Mouse (Mus musculus): Measurements from ENCODE around the gene Tmem132b. TPM values are rescaled to one million over a fixed set of nuclear protein-coding genes. Genes with fewer than 3 reads are reported as not detected.

The Tmem132b gene
- polyA plus RNA-seq, 1 experiment: 0.36 TPM

DNA sequence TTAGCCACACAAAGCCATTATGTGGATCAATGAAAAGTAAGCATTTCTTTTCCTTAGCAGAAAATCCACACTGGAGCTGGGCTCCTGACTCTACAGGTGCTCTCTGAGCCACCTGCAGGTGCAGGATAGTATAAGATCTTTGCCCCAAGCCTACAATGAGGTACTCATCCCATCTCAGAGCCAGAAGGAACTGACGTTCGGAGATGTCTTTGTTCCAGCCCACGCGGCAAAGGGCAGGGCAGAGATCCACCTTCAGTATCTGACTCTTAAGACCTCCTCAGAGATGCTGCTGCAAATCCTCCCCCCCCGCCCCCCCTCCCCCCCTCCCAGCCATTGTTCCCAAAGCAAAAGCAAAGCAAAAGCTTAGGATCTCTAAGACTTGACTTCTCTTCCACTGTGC is 268.0 kb downstream of the Tmem132b start:
- H3K4me1 ChIP-seq (ENCODE audit: control insufficient read depth, insufficient read depth, insufficient read length, low read length): no peaks in the 10 kb centered on the region; the same call in 1 of the 2 replicates
- H3K27ac ChIP-seq (replicated peaks; ENCODE audit: low read depth, low read length): no peak overlapping the region
- H3K4me3 ChIP-seq (ENCODE audit: insufficient read depth, low read depth, low read length): no peak overlapping the region

DNA sequence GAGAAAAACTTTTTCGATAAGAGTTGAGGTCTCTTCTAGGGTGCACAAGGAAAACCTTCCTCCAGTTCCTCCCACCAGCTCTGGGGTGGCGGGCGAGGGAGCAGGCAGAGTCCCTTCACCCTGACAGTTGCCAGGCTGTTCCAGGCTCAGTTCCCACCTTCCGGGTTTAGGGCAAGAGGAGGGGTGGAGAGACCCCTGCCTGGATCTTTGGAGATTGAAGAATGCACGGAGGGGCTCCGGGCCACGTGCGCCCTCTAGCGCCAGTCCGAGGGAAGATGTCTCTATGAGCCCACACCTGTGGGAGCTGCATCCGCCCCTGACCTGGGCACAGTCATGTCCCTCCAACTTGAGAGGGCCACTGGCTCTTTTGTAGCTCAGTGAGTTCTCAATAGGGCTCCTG is 268.5 kb downstream of the Tmem132b start:
- H3K27ac ChIP-seq (replicated peaks; ENCODE audit: low read depth, low read length): no peak overlapping the region
- no peaks in the 10 kb centered on the region; the same call in 1 of the 2 replicates for H3K4me1 ChIP-seq (ENCODE audit: control insufficient read depth, insufficient read depth, insufficient read length, low read length)
- no peak overlapping the region for H3K4me3 ChIP-seq (ENCODE audit: insufficient read depth, low read depth, low read length)

DNA sequence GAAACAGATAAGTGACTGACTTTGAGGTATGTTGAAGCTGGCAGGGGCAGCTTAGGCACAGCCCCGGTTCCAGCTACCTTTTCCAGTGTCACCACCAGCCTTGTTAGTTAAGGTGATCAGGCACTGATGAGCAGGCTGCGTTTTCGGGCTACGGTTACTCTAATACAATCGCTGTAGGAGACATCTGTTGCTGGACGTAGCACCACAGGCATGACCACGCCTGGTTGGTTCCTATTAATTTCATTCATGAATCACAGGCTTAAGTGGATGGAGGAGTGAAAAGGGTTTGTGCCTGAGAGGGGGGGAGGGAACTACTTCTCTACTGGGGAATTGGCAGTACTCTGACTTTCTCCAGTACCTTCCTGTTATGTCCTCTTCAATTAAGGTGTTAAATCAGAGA is 271.2 kb downstream of the Tmem132b start:
- no peak overlapping the region for H3K4me3 ChIP-seq (ENCODE audit: insufficient read depth, low read depth, low read length)
- no peaks in the 10 kb centered on the region; the same call in 1 of the 2 replicates for H3K4me1 ChIP-seq (ENCODE audit: control insufficient read depth, insufficient read depth, insufficient read length, low read length)
- no peak overlapping the region for H3K27ac ChIP-seq (replicated peaks; ENCODE audit: low read depth, low read length)

DNA sequence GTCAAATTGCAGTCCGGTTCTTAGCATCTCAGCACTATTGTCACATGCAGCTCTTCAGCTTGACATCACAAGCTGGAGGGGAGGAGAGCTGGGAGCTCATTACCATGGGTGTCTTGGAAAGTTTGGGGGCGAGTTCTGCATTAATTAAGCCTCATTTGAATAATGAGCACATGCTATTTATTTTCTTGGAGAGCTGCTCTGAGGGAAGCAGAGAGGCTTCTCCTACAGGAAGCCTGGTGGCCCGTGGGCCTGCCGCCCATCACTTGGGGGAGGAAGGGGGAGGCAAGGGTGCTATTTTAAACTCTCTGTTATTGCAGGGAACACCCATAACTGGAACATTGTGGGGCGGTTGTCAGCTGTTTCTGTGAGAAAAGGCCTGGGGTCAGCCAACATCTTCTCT is 273.8 kb downstream of the Tmem132b start:
- Histone ChIP-seq H3K27ac (replicated peaks; ENCODE audit: low read depth, low read length) (no peak overlapping the region), H3K4me3 (ENCODE audit: insufficient read depth, low read depth, low read length) (no peak overlapping the region)

DNA sequence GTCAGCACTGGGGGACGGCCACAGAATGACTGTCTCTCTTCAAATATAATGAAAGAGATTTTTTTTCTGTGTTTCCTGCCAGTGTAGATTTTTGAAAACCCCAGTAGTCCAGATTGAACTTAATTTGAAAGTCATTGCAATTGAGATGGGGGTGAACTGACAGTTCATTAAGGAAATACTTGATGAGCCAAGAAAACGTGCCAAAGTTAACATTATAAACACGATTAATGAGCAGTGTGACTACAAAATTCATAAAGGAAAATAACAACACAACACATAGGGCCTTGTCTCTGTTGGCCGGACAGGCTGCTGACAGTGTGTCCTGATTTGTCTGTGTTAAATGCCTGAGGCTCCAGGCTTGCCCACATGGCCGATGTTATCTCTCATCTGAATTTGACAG is 276.3 kb downstream of the Tmem132b start:
- Histone ChIP-seq H3K4me3 (ENCODE audit: insufficient read depth, low read depth, low read length) (no peak overlapping the region), H3K4me1 (ENCODE audit: control insufficient read depth, insufficient read depth, insufficient read length, low read length) (no peaks in the 10 kb centered on the region), H3K27ac (replicated peaks; ENCODE audit: low read depth, low read length) (no peak overlapping the region)

More for the DNA sequence above, 273.8 kb downstream of the Tmem132b start:
- H3K4me1 ChIP-seq (ENCODE audit: control insufficient read depth, insufficient read depth, insufficient read length, low read length): no peaks in the 10 kb centered on the region

DNA sequence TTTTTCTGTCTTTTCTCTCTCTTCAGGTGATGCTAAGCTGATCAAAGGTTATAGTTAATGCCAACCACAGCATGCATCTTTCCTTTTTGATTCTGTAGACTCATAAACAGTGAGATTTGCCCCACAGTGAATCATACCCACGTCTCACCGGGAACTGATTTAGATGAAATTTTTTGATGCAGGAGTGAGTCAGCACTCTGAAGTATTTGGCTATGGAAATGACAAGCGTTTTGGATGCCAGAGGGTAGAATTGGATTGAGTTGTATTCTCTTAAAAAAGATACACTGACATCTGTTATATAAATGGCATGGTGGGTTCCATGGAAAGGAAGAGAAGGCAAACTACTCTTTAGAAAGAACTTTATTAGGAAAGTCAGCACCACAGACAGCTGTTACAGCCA is 297.8 kb downstream of the Tmem132b start:
- no peak overlapping the region for H3K27ac ChIP-seq (replicated peaks; ENCODE audit: low read depth, low read length)
- no peak overlapping the region for H3K4me3 ChIP-seq (ENCODE audit: insufficient read depth, low read depth, low read length)
- H3K4me1 ChIP-seq (ENCODE audit: control insufficient read depth, insufficient read depth, insufficient read length, low read length): no peaks in the 10 kb centered on the region

DNA sequence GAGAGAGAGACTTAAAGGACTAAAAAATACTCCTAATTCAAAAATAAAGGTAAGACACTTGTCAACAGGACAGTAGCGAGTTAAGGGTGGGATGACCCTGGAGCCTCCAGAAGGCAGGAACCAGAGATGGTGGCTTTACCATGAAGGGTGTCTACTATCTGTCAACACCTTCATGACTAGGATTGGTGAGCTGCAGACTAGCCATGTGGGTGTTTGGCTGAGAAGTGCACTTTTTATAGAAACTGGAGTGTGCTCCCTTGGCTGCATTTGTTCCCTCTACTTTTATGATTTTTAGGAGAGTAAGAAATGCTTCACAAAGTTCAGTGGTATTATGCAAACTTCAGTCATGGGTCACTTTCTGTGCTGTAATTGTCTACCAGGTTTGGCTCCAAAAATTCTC is 304.3 kb downstream of the Tmem132b start:
- Histone ChIP-seq H3K27ac (replicated peaks; ENCODE audit: low read depth, low read length) (no peak overlapping the region), H3K4me3 (ENCODE audit: insufficient read depth, low read depth, low read length) (no peak overlapping the region), H3K4me1 (ENCODE audit: control insufficient read depth, insufficient read depth, insufficient read length, low read length) (no peaks in the 10 kb centered on the region)

DNA sequence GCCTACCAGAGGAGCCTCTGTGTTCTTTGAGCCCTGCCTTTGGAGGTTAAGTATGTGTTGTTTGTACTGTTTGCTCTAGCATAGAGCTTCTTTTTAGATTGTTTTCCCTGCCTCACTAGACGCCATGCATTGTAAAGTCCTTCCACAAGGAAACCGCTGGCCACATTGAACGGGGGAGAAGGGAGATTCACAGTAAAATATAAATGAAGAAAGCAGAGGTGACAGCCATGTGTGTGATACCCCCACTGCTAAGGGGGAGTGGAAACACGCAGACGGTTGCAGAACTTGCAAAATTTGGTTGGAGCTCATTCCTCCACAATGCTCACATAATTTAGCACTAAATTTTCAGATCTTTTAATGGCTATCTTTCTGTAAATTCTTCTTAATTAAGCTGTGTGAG is 305.2 kb downstream of the Tmem132b start:
- Histone ChIP-seq H3K27ac (replicated peaks; ENCODE audit: low read depth, low read length) (no peak overlapping the region), H3K4me3 (ENCODE audit: insufficient read depth, low read depth, low read length) (no peak overlapping the region), H3K4me1 (ENCODE audit: control insufficient read depth, insufficient read depth, insufficient read length, low read length) (no peaks in the 10 kb centered on the region)

Other genes starting within 250 kb of the Tmem132b start
- 18.6 and 30.7 TPM in 2 replicates for gene Scarb1, start 190.7 kb upstream of the Tmem132b start, polyA plus RNA-seq (2012; ENCODE audit: insufficient read depth, insufficient read length, missing spikeins)
- not detected in 2 replicates for gene Gm10382, start 142.5 kb upstream of the Tmem132b start, polyA plus RNA-seq (2012; ENCODE audit: insufficient read depth, insufficient read length, missing spikeins)
- 692 and 1,079 TPM in 2 replicates for gene Ubc, start 141.6 kb upstream of the Tmem132b start, polyA plus RNA-seq (2012; ENCODE audit: insufficient read depth, insufficient read length, missing spikeins)
- 5.0 and 16.9 TPM in 2 replicates for gene Dhx37, start 97.7 kb upstream of the Tmem132b start, polyA plus RNA-seq (2012; ENCODE audit: insufficient read depth, insufficient read length, missing spikeins)
- 15.4 and 19.5 TPM in 2 replicates for gene Bri3bp, start 90.2 kb upstream of the Tmem132b start, polyA plus RNA-seq (2012; ENCODE audit: insufficient read depth, insufficient read length, missing spikeins)
- gene Aacs, start 56.0 kb upstream of the Tmem132b start, polyA plus RNA-seq (2012; ENCODE audit: insufficient read depth, insufficient read length, missing spikeins): 151 and 265 TPM in 2 replicates

Data from brown adipose tissue, adult 24 weeks (tissue).